In the genomic region with DNA sequence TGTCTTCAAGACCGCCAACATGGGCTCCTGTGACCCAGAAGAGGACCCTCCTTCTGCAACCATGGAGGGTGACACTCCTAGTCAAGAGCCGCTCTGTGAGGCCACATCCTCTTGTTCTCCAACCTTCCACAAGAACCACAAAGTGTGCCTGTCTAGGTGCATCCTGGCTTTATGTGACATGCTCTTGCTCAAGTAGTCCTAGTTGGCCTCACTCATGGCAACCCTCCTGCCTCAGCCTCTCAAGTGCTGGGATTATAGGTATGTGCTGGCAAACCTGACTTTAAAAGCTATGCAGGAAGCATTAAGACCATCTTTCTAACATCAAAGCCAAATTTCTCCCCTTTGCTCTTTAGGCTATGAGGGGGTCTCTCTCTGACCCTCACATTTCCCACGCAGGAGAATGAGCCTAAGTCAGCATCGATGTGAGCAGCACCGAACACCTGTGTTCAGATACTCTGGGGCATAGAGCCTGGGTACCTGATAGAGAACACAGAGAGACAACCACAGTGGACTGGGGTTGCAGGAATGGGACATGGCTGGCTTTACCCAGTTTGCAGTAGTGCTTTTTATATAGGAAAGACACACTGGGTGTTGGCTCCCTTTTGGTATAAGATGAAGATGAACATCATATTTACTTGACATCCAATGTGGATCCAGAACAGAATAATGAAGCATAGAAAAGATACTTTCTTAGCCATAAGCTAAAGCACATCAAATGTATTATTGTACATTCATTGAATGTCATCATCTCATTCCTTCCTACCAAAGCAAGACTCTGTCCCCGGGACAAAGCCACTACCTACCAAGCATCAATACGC, we compare ENCODE assay signal across 15 mouse cellular contexts. TPM values are rescaled to one million over a fixed set of nuclear protein-coding genes. Genes with fewer than 3 reads are reported as not detected.
A peak's percentile ranks its signal among the peaks of the same experiment; 100 is the strongest.
DNase-seq lines count a peak whose midpoint lies in the region; TF ChIP-seq lines count a peak whose summit lies in the region.
"Had no signal": no experiment of that assay in that cellular context is flagged by ENCODE, and none has a peak within 500 bp of the region (broad histone marks: within the 10 kb centered on the region; RNA-seq: fewer than 3 reads in every experiment).

No protein-coding gene starts in this region.

- peak overlapping the region; percentile 18; the same call in 1 of the 2 replicates for H3K27ac ChIP-seq in cerebellum, adult 2 months (ENCODE audit: insufficient read depth, low read length)
- H3K27ac ChIP-seq in layer of hippocampus, adult 2 months, result peak overlapping the region; percentile 37; the same call in 1 of the 2 replicates
- no peak overlapping the region for H3K27ac ChIP-seq in embryonic fibroblast, embryonic 13.5 days (ENCODE audit: insufficient read depth, low read length)
- H3K27ac ChIP-seq: forebrain, embryonic 10.5 days; heart, embryonic 10.5 days; hindbrain, postnatal 0 days; neural tube, embryonic 12.5 days had no signal

- TF ChIP-seq POLR2A in cerebellum, adult 2 months (IDR thresholded peaks at IDR 0.05; ENCODE audit: borderline replicate concordance, insufficient read depth, low read length), result no peak
- TF ChIP-seq POLR2A in embryonic fibroblast, embryonic 13.5 days (IDR thresholded peaks at IDR 0.05; ENCODE audit: low read depth, low read length), result peak; percentile 55

- WGBS in cerebellum, adult 2 months, result 93% methylated on average over 7 of the region's 7 CpGs

- TF ChIP-seq CTCF in cerebellum, adult 2 months (IDR thresholded peaks at IDR 0.05; ENCODE audit: borderline replicate concordance, insufficient read depth, low read depth, low read length), result no peak
- TF ChIP-seq CTCF in layer of hippocampus, adult 2 months (conservative IDR thresholded peaks at IDR 0.05), result no peak
- TF ChIP-seq CTCF in embryonic fibroblast, embryonic 13.5 days (IDR thresholded peaks at IDR 0.05; ENCODE audit: borderline replicate concordance, insufficient read depth, low read length), result no peak

- H3K4me1 ChIP-seq in cerebellum, adult 2 months (ENCODE audit: control insufficient read depth, insufficient read depth, low read length), result no peaks in the 10 kb centered on the region
- peaks cover 10% of the 10 kb centered on the region for H3K4me1 ChIP-seq in embryonic fibroblast, embryonic 13.5 days (ENCODE audit: control insufficient read depth, insufficient read depth, low read length)

- H3K4me3 ChIP-seq in cerebellum, adult 2 months (replicated peaks; ENCODE audit: insufficient read depth, low read depth, low read length), result no peak overlapping the region
- no peak overlapping the region; the same call in 1 of the 2 replicates for H3K4me3 ChIP-seq in layer of hippocampus, adult 2 months
- no peak overlapping the region for H3K4me3 ChIP-seq in embryonic fibroblast, embryonic 13.5 days (ENCODE audit: insufficient read depth, low read length)
- H3K4me3 ChIP-seq: forebrain, embryonic 10.5 days; heart, embryonic 10.5 days; neural tube, embryonic 12.5 days had no signal

- H3K27me3 ChIP-seq in cerebellum, adult 2 months (ENCODE audit: control insufficient read depth, insufficient read depth, low read length), result no peaks in the 10 kb centered on the region
- H3K27me3 ChIP-seq: neural tube, embryonic 12.5 days had no signal

- no peak for DNase-seq in cerebellum, adult 2 months
- DNase-seq in cerebellum, postnatal 36 days, result no peak
- DNase-seq in layer of hippocampus, adult 2 months (ENCODE audit: low spot score in 2 of 2), result no peak
- DNase-seq in layer of hippocampus, adult 9-11 months, result no peak
- DNase-seq in 3134 (ENCODE audit: extremely low read depth, insufficient read length, low spot score), result peak; percentile 22
- no peak for DNase-seq in urinary bladder, postnatal 10 days (ENCODE audit: low spot score)
- no peak for DNase-seq in layer of hippocampus, adult 9-10 months (ENCODE audit: low spot score)
- DNase-seq: adrenal gland, adult 2 months; embryo, embryonic 11 days; right cerebral cortex, adult 18-20 months had no signal

RNA-seq across cellular contexts. Expression of a gene that starts 4.4 kb away (rescaled TPM):
- polyA plus RNA-seq in cerebellum, adult 2 months (2012; rRNA removed), result 39.1 and 45.7 TPM in 2 replicates
- total RNA-seq in layer of hippocampus, adult 2 months (2021), result 10 to 100 TPM; 28.1 to 42.5 TPM
- 40.4 and 40.8 TPM in 2 replicates for polyA plus RNA-seq in embryonic fibroblast, embryonic 13.5 days (2011; ENCODE audit: insufficient read length, low read depth, missing spikeins)
